Mouse (Mus musculus) limb, embryonic 11.5 days (tissue): ENCODE results near the gene Hspd1. TPM values are rescaled to one million over a fixed set of nuclear protein-coding genes. Genes with fewer than 3 reads are reported as not detected.
"Not testable (repeated sequence)": the region's sequence is repeated elsewhere in the genome, so short reads cannot be mapped to it uniquely, and the experiment has no call there.

Experiments
- ATAC-seq: fragments of 200-750 bp; cut with Nextera tagmentation; 2 replicates; pipeline ENCODE4 v1.8.0; 2017; ENCODE audit warnings: low read depth; ENCODE audit not compliant: insufficient number of reproducible peaks, low FRiP score, low TSS enrichment
- DNase-seq: peaks from one replicate; pipeline ENCODE4 v3.0.0-alpha.2; 2015; ENCODE audit warnings: low spot score
- H3K27ac ChIP-seq: fragments of 300-500 bp; sonication (generic); replicated peaks from 2 replicates; pipeline ENCODE4 v1.5.1; 2014; ENCODE audit warnings: low read depth, mild to moderate bottlenecking, low read length
- H3K27me3 ChIP-seq: fragments of 300-500 bp; sonication (generic); 2 replicates; pipeline ENCODE4 v1.6.1; 2014; ENCODE audit warnings: mild to moderate bottlenecking, low read length, mixed read lengths; ENCODE audit not compliant: control insufficient read depth, insufficient read depth
- H3K36me3 ChIP-seq: fragments of 300-500 bp; sonication (generic); 2 replicates; pipeline ENCODE4 v1.6.1; 2014; ENCODE audit warnings: mild to moderate bottlenecking, low read length, moderate library complexity, mixed read lengths; ENCODE audit not compliant: control insufficient read depth, insufficient read depth
- H3K4me1 ChIP-seq: fragments of 300-500 bp; sonication (generic); 2 replicates; pipeline ENCODE4 v1.6.1; 2014; ENCODE audit warnings: low read length, mixed read lengths; ENCODE audit not compliant: control insufficient read depth, insufficient read depth
- H3K4me2 ChIP-seq: fragments of 300-500 bp; sonication (generic); 2 replicates; pipeline ENCODE4 v1.6.1; 2014; ENCODE audit warnings: low read depth, mild to moderate bottlenecking, moderate library complexity; ENCODE audit not compliant: severe bottlenecking
- H3K4me3 ChIP-seq: fragments of 300-500 bp; sonication (generic); 2 replicates; pipeline ENCODE4 v1.5.1; 2014; ENCODE audit warnings: low read depth, low read length
- H3K9ac ChIP-seq: fragments of 300-500 bp; sonication (generic); 2 replicates; pipeline ENCODE4 v1.6.1; 2014; ENCODE audit warnings: mild to moderate bottlenecking, low read length
- H3K9me3 ChIP-seq: fragments of 300-500 bp; sonication (generic); 2 replicates; pipeline ENCODE4 v1.6.1; 2016; ENCODE audit warnings: low read length; ENCODE audit not compliant: control insufficient read depth
- WGBS: fragments of 180-500 bp; shearing (Covaris S2); extraction: QIAGEN DNeasy Blood & Tissue Kit; methylation state at CpG from one replicate; pipeline ENCODE4 v1.1.7; 2014; 5-methylcytosine and 5-hydroxymethylcytosine counted together
- polyA plus RNA-seq: library from polyadenylated mRNA; unstranded; fragments of >200 nt; fragmentation: Nextera tagmentation; extraction: Ambion mirVana; gene quantifications from 2 replicates; pipeline ENCODE4 v1.2.1, GENCODE M21; 2014

Hspd1 gene
- polyA plus RNA-seq, 1 experiment from 2014 or later = 431 TPM

DNA sequence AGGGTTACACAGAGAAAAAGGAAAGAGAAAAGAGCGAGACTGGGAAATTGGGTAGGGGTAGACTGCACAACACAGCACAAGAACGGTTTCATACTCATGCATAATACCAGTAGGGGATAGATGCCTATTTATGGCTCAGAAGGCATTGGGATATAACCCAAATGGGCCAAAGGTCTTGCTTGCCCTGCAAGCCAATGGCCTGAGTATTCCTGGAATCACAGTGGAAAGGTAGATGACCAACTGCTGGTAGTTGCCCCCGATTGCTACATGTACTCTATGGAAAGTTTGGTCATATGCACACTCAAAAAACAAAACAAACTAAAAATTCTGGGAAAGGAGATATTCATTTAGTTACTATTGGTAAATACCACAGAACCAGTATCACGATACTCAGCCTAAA is 8.4 kb downstream of the Hspd1 start:
- WGBS = 94% methylated on average over 4 of the region's 4 CpGs
- Histone ChIP-seq H3K9ac (no peak overlapping the region), H3K27ac (no peak overlapping the region), H3K27me3 (no peaks in the 10 kb centered on the region), H3K4me2 (no peak overlapping the region), H3K9me3 (no peaks in the 10 kb centered on the region; the same call in 1 of the 2 replicates), H3K4me3 (no peak overlapping the region), H3K36me3 (peaks cover 35% of the 10 kb centered on the region), H3K4me1 (no peaks in the 10 kb centered on the region)
- ATAC-seq = no peak
- DNase-seq = no peak

DNA sequence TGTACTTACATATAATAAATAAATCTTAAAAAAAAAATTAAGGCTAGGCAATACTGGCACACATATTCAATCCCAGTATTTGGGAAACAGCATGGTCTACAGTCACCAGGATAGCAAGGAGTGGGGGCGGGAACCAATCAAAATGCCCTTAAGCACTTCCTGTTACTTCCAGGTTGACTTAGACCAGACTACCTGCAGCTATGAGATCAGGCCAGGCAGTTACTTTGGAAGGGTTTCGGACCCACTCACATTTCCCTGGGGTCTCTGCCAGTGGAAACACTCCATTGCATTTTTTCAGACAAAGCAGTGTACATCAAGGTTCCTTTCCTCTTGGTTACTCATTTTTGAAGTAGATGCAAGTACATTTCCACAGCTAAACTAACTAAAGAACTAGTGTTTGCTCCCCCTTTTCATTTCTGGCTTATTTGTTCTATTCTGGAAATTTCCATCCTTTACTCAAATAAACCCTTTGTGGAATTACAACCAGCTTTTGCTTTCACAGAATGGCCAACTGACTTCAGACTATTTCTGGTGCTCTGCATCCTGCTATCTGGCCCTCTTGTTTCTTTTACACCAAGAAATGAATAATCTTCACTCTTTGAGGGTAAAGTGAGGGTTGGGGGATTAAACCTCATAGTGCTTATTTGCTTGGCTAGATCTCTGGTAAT is 11.1 kb downstream of the Hspd1 start:
- Histone ChIP-seq H3K36me3 (peaks cover 15% of the 10 kb centered on the region; the same call in 1 of the 2 replicates), H3K27me3 (no peaks in the 10 kb centered on the region), H3K9me3 (no peaks in the 10 kb centered on the region), H3K4me3 (no peak overlapping the region), H3K27ac (no peak overlapping the region), H3K4me1 (no peaks in the 10 kb centered on the region), H3K9ac (no peak overlapping the region), H3K4me2 (no peak overlapping the region)
- DNase-seq (no peak), ATAC-seq (no peak)
- WGBS = 71% methylated on average over 2 of the region's 2 CpGs

GRCm38 (mm10) chr1:55076395-55076743 is 11.7 kb downstream of the Hspd1 start:
- no peak overlapping the region for H3K9ac ChIP-seq
- ATAC-seq (no peak), DNase-seq (no peak)
- no peaks in the 10 kb centered on the region for H3K27me3 ChIP-seq
- H3K36me3 ChIP-seq = peaks cover 12% of the 10 kb centered on the region; the same call in 1 of the 2 replicates
- H3K9me3 ChIP-seq = no peaks in the 10 kb centered on the region
- H3K4me3 ChIP-seq = no peak overlapping the region
- no peaks in the 10 kb centered on the region for H3K4me1 ChIP-seq
- no peak overlapping the region for H3K27ac ChIP-seq
- H3K4me2 ChIP-seq = no peak overlapping the region

GRCm38 (mm10) chr1:55075652-55076394 is 12.2 kb downstream of the Hspd1 start:
- H3K4me1 ChIP-seq = no peaks in the 10 kb centered on the region
- ATAC-seq = no peak
- no peak overlapping the region for H3K27ac ChIP-seq
- no peak overlapping the region for H3K4me3 ChIP-seq
- WGBS = 66% methylated on average over 5 of the region's 5 CpGs
- no peak overlapping the region for H3K4me2 ChIP-seq
- H3K9me3 ChIP-seq = no peaks in the 10 kb centered on the region
- no peak overlapping the region for H3K9ac ChIP-seq
- DNase-seq = no peak
- no peaks in the 10 kb centered on the region for H3K27me3 ChIP-seq
- peaks cover 8% of the 10 kb centered on the region; the same call in 1 of the 2 replicates for H3K36me3 ChIP-seq

- Histone ChIP-seq H3K27ac (no peak overlapping the region), H3K36me3 (peaks cover 4% of the 10 kb centered on the region; the same call in 1 of the 2 replicates), H3K9me3 (no peaks in the 10 kb centered on the region), H3K9ac (no peak overlapping the region), H3K27me3 (no peaks in the 10 kb centered on the region), H3K4me3 (no peak overlapping the region), H3K4me1 (no peaks in the 10 kb centered on the region), H3K4me2 (no peak overlapping the region)
- ATAC-seq = no peak
- peak; percentile 29 for DNase-seq
- 58% methylated on average over 2 of the region's 2 CpGs for WGBS
Observed at GRCm38 (mm10) chr1:55074757-55075156, 13.3 kb downstream of the Hspd1 start.

DNA sequence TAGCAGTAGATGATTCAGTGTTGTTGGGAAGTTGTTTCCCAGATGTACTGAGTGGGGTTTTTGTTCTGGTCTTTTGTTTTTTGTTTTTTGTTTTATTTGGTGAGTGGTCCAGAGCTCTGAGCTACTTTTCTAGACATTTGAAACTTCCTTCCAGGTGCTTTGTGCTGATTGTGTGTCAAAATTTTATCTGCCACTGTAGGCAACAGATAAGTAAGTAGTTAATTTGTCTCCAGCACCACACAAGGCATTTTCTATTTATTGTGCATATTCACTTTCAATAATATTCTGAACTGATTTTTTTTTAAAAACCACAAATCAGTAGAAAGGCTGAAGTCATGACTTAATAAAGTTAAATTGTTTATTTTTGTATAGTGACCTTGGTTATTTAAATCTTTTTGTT is 15.7 kb downstream of the Hspd1 start:
- H3K4me2 ChIP-seq, H3K27me3 ChIP-seq, H3K36me3 ChIP-seq, H3K27ac ChIP-seq, H3K9ac ChIP-seq, ATAC-seq, H3K4me3 ChIP-seq, DNase-seq, H3K9me3 ChIP-seq, H3K4me1 ChIP-seq: not testable (repeated sequence)

DNA sequence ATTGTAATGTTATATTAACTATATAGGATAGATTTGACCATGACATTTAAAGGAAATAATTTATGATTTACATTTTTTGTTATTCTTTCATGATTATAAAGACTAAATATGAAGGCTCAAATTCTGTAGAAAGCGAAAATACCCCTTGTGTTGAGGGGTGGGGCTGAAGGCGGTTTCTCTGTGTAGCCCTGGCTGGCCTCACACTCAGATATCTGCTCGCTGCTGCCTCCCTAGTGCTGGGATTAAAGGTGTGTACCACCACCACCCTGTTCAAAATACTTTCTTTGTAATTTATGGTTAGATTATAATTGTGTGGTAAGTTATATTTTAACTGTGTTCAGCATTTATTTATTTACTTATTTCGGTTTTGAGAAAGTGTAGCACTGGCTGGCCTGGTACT is 26.3 kb downstream of the Hspd1 start:
- Histone ChIP-seq H3K27me3 (no peaks in the 10 kb centered on the region), H3K9me3 (no peaks in the 10 kb centered on the region), H3K4me3 (no peak overlapping the region), H3K4me2 (no peak overlapping the region), H3K9ac (no peak overlapping the region), H3K36me3 (peaks cover 3% of the 10 kb centered on the region; the same call in 1 of the 2 replicates), H3K4me1 (no peaks in the 10 kb centered on the region), H3K27ac (no peak overlapping the region)
- no peak for ATAC-seq
- WGBS = 91% methylated on average over 4 of the region's 4 CpGs
- DNase-seq = no peak

- Histone ChIP-seq H3K27ac (no peak overlapping the region), H3K4me1 (no peaks in the 10 kb centered on the region), H3K4me2 (no peak overlapping the region), H3K36me3 (peaks cover 3% of the 10 kb centered on the region; the same call in 1 of the 2 replicates), H3K27me3 (no peaks in the 10 kb centered on the region), H3K9ac (no peak overlapping the region), H3K9me3 (no peaks in the 10 kb centered on the region), H3K4me3 (no peak overlapping the region)
- no peak for ATAC-seq
- WGBS = 91% methylated on average over 5 of the region's 5 CpGs
- DNase-seq = no peak
Observed at GRCm38 (mm10) chr1:55061099-55061498, 26.9 kb downstream of the Hspd1 start.
